ENCODE assay signal across 24 mouse cellular contexts in genomic region chr17:32068810-32069209, GRCm38 (mm10). TPM values are rescaled to one million over a fixed set of nuclear protein-coding genes. Genes with fewer than 3 reads are reported as not detected.
"Had no signal": no experiment of that assay in that cellular context is flagged by ENCODE, and none has a peak within 500 bp of the region (broad histone marks: within the 10 kb centered on the region; RNA-seq: fewer than 3 reads in every experiment).

No protein-coding gene starts in this region.

- H3K9me3 ChIP-seq: kidney, embryonic 15.5 days; lung, embryonic 15.5 days had no signal

- H3K9ac ChIP-seq: kidney, embryonic 15.5 days; lung, embryonic 15.5 days; midbrain, embryonic 13.5 days; neural tube, embryonic 13.5 days had no signal

- H3K4me1 ChIP-seq: kidney, embryonic 15.5 days; lung, embryonic 15.5 days; neural tube, embryonic 13.5 days had no signal

- H3K4me2 ChIP-seq: kidney, embryonic 15.5 days; lung, embryonic 15.5 days; midbrain, embryonic 13.5 days; neural tube, embryonic 13.5 days had no signal

- H3K27me3 ChIP-seq: kidney, embryonic 15.5 days; lung, embryonic 15.5 days; midbrain, embryonic 13.5 days; neural tube, embryonic 13.5 days had no signal

- H3K4me3 ChIP-seq: kidney, embryonic 15.5 days; left cerebral cortex, adult 2 months; lung, embryonic 15.5 days; midbrain, embryonic 10.5 days; midbrain, embryonic 13.5 days; myocyte; neural tube, embryonic 13.5 days had no signal

- H3K27ac ChIP-seq: kidney, embryonic 15.5 days; left cerebral cortex, adult 2 months; lung, embryonic 15.5 days; midbrain, embryonic 10.5 days; midbrain, embryonic 13.5 days; neural tube, embryonic 13.5 days had no signal

- ATAC-seq: intestine, postnatal 0 days; midbrain, embryonic 13.5 days; midbrain, embryonic 16.5 days had no signal

- H3K36me3 ChIP-seq: kidney, embryonic 15.5 days; lung, embryonic 15.5 days; midbrain, embryonic 13.5 days; neural tube, embryonic 13.5 days had no signal

- DNase-seq: kidney, adult 8-10 months; kidney, postnatal 14 days; kidney, postnatal 4 days; layer of hippocampus, adult 9-11 months; lung, adult 18-20 months; lung, postnatal 10 days; lung, postnatal 4 days; retina, postnatal 1 day; right cerebral cortex, postnatal 25 days; thymus, adult 18-20 months; thymus, postnatal 14 days; thymus, postnatal 4 days had no signal

RNA-seq across cellular contexts. Expression of gene Hsf2bp, which starts 32.7 kb away (rescaled TPM):
- total RNA-seq: megakaryocyte, adult 5-6 weeks; monocyte, adult 5-6 weeks; neutrophil, adult 5-6 weeks had no signal
